Mouse (Mus musculus): ENCODE results near the gene Chodl.

Chodl gene

DNA sequence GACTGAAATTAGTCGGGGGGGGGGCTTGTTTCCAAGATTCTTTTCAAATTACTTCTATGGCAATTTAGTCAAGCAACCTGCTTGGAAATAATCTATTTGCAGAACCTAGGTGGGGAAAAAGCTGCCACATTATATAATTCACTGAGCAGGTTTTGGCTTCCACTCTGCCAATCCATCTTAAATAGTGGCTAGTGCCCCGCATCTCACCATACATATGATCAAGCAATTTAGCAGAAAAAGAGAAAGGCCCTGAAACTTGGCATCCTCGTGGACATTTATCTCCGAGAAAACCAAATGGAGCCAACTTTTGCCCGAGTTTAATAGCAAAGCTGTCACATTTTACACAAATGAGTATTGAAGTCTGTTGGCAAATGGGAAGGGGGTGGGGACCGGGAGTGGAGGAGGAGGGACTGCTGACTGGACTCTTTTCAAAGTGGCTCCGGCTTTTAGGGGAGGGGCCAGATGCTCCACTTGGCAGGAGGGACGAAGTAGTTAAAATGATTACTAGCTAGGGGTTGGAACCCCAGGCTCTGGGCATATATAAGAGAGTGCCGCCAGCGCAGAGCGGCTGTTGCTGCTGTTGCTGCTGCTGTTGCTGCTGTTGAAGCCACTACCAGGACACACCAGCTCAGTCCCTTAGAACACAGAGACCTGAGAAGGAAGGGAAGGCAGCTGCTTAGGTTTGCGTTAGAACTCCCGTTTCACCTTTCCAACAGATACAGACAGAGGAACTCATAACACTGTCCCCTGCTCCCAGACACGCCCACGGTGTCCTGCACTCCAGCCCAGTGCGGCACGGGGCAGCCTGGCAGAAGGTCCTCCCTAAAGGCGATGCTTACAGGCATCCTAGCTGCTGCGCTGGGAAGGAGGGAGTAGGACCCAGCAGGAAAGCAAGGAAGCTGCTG, at the start of gene Chodl:
Gene Chodl (plus strand): TSS at position 567 of the 905 bp plus-strand sequence.
- DNase-seq (ENCODE audit: low spot score), result no peak

GRCm38 (mm10) chr16:78922644-78923043, 8.1 kb upstream of the Chodl start:
- no peak for DNase-seq (ENCODE audit: low spot score)

DNA sequence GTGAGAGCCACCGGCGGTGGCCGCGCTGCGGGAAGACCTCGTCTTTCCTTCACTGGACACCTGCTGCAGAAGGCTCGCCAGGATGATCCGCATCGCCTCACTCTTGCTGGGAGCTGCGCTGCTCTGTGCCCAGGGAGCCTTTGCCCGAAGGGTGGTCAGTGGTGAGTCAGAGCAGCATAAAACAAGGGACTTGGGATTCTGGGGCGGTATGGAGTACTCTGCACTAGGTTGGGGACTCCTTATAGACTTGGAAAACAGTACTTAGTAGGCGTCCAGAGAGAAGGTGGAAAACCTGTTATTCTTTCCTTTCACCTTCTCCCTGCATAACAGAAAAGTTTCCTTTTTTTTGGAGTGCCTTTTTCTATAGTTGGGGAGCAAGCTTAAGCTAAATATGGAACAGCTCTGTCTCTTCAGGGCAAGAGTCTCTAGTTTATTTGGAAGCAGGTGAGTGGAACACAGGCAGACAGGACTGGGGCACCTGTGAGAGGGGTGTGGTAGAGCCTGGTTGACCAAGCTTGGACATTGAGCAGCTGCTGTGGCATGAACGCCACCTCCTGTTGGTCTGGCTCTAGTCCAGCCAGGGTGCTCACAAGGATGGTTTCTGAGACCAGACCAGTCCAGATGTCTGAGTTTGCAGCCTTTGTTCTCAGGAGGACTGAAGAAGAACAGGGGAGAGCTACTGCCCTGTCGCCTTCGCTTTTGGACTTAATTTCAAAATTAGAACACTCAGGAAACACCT, 708 bp downstream of the Chodl start:
- no peak for DNase-seq (ENCODE audit: low spot score)

GRCm38 (mm10) chr16:78934298-78934697, 3.5 kb downstream of the Chodl start:
- DNase-seq (ENCODE audit: low spot score), result no peak

DNA sequence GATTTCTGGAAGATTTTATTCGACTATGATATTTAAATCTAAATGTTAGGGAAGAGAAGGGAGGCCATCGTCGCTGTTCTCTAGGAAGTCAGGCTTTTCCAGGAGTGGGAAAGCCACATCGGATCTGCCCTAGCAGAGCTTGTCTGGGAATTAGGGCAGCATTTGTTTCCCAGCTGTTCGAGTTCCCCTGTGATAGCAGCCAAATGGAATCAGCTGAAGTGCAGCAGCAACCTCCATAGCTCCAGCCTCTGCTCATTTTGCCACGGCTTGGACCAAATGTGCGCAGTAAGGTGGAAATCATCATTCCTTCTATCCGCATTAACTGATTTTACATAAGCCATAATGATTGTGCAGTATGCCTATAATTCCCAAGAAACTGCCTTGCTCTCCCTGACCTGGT, 7.0 kb downstream of the Chodl start:
- DNase-seq (ENCODE audit: low spot score), result no peak

DNA sequence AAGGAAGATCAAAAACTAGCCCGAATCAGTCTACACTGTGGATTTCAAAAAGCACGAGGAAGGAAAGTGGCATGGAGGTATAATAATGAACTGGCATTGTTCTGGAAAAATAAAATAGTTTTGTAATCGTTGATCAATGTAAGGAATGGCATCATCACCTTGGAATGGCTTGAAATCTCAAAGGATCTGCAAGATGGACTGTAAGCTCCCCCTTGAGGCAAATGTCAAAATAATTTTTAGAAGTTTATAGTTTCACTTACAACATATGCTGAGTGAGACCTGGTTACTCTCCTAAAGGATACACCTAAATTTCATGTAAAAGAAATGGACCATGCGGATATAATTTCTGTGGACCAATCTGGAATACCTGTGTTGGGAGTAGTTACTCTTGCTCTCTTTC, 19.6 kb downstream of the Chodl start:
- no peak for DNase-seq (ENCODE audit: low spot score)

DNA sequence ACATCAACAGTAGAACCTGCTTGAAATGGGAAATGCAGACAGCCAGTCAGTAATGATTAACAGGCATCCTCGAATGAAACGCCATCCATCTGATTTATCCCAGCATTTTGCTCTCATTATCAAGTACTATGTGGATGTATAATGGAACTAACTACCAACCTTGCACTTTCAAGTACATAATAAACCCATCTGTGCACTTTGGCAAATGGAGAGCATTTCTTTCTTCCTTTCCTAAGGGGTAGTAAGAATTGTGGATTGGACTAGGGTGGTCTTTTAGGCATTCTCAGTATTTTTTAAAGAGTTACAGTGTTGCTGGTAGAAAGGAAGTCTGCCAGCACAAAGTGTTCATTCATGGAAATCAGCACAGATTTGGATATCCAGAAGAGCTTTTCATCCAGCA, 26.7 kb downstream of the Chodl start:
- no peak for DNase-seq (ENCODE audit: low spot score)

GRCm38 (mm10) chr16:78969091-78969731, 38.5 kb downstream of the Chodl start:
- peak; percentile 1 for DNase-seq (ENCODE audit: low spot score)

GRCm38 (mm10) chr16:78974099-78974498, 43.4 kb downstream of the Chodl start:
- no peak for DNase-seq (ENCODE audit: low spot score)

GRCm38 (mm10) chr16:78976384-78976783, 45.6 kb downstream of the Chodl start:
- no peak for DNase-seq (ENCODE audit: low spot score)

All from lung, postnatal 25 days (tissue).